Mouse (Mus musculus): ENCODE results near the gene Igdcc3. TPM values are rescaled to one million over a fixed set of nuclear protein-coding genes. Genes with fewer than 3 reads are reported as not detected.
"Not testable (repeated sequence)": the region's sequence is repeated elsewhere in the genome, so short reads cannot be mapped to it uniquely, and the experiment has no call there.

Gene Igdcc3
- polyA plus RNA-seq, 1 experiment = not detected

DNA sequence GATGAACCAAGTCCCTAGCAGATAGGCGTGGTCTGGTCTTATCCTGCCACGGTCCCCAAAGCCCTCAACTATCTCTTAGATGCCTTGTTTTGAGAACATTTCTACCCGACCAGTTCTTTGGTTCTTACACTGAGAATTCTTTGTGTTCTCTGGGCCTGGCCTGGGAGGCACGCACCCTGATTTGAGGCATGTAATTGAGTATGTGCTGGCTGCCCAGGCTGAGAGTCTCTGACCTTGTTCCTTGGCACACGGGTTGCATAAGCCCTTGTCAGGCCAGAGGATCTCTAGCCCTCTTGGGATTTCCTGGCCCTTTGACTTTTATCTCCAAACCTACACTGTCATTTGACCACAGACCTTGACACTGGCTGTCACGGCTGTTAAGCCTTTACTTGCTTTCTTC, 76.7 kb downstream of the Igdcc3 start:
- 31% methylated on average over 6 of the region's 6 CpGs for WGBS
- Histone ChIP-seq H3K27ac (ENCODE audit: insufficient read depth, low read depth, low read length) (peak overlapping the region; percentile 70), H3K36me3 (ENCODE audit: control insufficient read depth, insufficient read depth, low read length) (no peaks in the 10 kb centered on the region), H3K27me3 (ENCODE audit: control insufficient read depth, insufficient read depth, low read length) (no peaks in the 10 kb centered on the region), H3K4me1 (ENCODE audit: control insufficient read depth, insufficient read depth, insufficient read length, low read length) (peaks cover 25% of the 10 kb centered on the region; the same call in 1 of the 2 replicates), H3K4me3 (ENCODE audit: low read depth, low read length) (no peak overlapping the region)
- no peak for TF ChIP-seq CTCF (IDR thresholded peaks at IDR 0.05; ENCODE audit: extremely low read depth, insufficient read length, insufficient replicate concordance, low read depth, low read length)
- no peak for TF ChIP-seq POLR2A (IDR thresholded peaks at IDR 0.05; ENCODE audit: low read depth, low read length)

GRCm38 (mm10) chr9:65218916-65219315, 77.9 kb downstream of the Igdcc3 start:
- Histone ChIP-seq H3K4me1 (ENCODE audit: control insufficient read depth, insufficient read depth, insufficient read length, low read length) (peaks cover 25% of the 10 kb centered on the region), H3K4me3 (ENCODE audit: low read depth, low read length) (no peak overlapping the region), H3K36me3 (ENCODE audit: control insufficient read depth, insufficient read depth, low read length) (no peaks in the 10 kb centered on the region), H3K27ac (ENCODE audit: insufficient read depth, low read depth, low read length) (no peak overlapping the region), H3K27me3 (ENCODE audit: control insufficient read depth, insufficient read depth, low read length) (no peaks in the 10 kb centered on the region)
- no peak for TF ChIP-seq CTCF (IDR thresholded peaks at IDR 0.05; ENCODE audit: extremely low read depth, insufficient read length, insufficient replicate concordance, low read depth, low read length)
- no peak for TF ChIP-seq POLR2A (IDR thresholded peaks at IDR 0.05; ENCODE audit: low read depth, low read length)
- whole genome bisulfite sequencing = 71% methylated on average over 1 of the region's 1 CpGs

DNA sequence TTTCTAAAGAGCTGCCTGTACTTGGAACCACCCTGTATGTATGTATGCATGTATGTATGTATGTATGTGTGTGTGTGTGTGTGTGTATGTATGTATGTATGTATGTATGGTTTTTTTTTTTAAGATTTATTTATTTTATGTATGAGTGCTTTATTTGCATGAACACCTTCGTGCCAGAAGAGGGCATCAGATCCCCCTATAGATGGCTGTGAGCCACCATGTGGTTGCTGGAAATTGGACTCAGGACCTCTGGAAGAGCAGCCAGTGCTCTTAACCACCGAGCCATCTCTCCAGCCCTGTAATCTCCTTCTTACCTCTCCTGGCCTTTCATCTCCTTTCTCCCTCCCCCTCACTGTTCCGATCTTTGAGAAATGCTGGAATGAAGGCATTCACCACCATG, 79.4 kb downstream of the Igdcc3 start:
- not testable (repeated sequence) for H3K36me3 ChIP-seq (ENCODE audit: control insufficient read depth, insufficient read depth, low read length); H3K27me3 ChIP-seq (ENCODE audit: control insufficient read depth, insufficient read depth, low read length); H3K27ac ChIP-seq (ENCODE audit: insufficient read depth, low read depth, low read length); H3K4me3 ChIP-seq (ENCODE audit: low read depth, low read length)
- peaks cover 21% of the 10 kb centered on the region for H3K4me1 ChIP-seq (ENCODE audit: control insufficient read depth, insufficient read depth, insufficient read length, low read length)
- 28% methylated on average over 3 of the region's 3 CpGs for WGBS

DNA sequence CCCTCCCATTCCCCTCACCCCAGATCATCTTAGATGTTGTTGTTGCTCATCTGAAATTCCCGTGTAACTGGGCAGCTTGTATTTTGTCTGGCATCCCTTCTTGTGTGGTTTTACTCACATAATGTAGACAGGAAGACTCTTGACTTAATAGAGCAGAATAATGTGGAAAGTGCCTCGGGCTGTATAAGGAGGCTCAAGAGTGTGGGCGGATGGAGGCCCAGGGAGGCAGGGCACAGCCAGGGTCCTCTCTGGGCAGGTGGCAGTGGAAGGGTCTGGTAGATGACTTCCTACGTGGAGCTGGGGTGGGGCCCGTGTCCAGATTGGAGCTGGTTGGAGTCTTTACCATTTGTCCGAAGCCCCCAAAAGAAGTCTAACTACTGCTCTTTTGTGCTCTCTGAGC, 82.9 kb downstream of the Igdcc3 start:
- H3K4me1 ChIP-seq (ENCODE audit: control insufficient read depth, insufficient read depth, insufficient read length, low read length) = peaks cover 2% of the 10 kb centered on the region
- no peak overlapping the region for H3K27ac ChIP-seq (ENCODE audit: insufficient read depth, low read depth, low read length)
- peaks cover 6% of the 10 kb centered on the region for H3K36me3 ChIP-seq (ENCODE audit: control insufficient read depth, insufficient read depth, low read length)
- H3K27me3 ChIP-seq (ENCODE audit: control insufficient read depth, insufficient read depth, low read length) = no peaks in the 10 kb centered on the region
- TF ChIP-seq CTCF (IDR thresholded peaks at IDR 0.05; ENCODE audit: extremely low read depth, insufficient read length, insufficient replicate concordance, low read depth, low read length) (no peak), POLR2A (IDR thresholded peaks at IDR 0.05; ENCODE audit: low read depth, low read length) (no peak)
- WGBS = 88% methylated on average over 6 of the region's 6 CpGs
- no peak overlapping the region for H3K4me3 ChIP-seq (ENCODE audit: low read depth, low read length)

DNA sequence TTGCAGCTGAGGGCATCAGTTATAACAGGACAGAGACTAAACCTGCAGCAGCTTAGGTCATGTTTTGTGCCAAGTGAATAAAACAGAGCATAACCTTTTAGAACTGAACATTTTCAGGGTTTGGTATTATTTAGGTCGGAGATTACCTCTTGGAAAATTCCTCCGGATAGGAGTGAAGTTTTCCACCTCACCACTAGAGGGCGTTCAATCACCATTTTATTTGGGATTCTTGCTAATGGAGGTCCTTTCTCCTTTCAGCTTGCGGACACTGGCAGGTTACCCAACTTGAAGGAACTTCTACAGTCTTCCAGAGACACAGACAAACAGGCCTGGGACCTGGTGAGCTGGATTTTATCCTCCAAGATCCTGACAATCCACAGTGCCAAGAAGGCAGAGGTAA, 84.8 kb downstream of the Igdcc3 start:
- H3K27me3 ChIP-seq (ENCODE audit: control insufficient read depth, insufficient read depth, low read length) = no peaks in the 10 kb centered on the region
- H3K4me3 ChIP-seq (ENCODE audit: low read depth, low read length) = no peak overlapping the region
- H3K4me1 ChIP-seq (ENCODE audit: control insufficient read depth, insufficient read depth, insufficient read length, low read length) = peaks cover 6% of the 10 kb centered on the region
- TF ChIP-seq CTCF (IDR thresholded peaks at IDR 0.05; ENCODE audit: extremely low read depth, insufficient read length, insufficient replicate concordance, low read depth, low read length) (peak; percentile 17; the same call in 1 of the 2 replicates), POLR2A (IDR thresholded peaks at IDR 0.05; ENCODE audit: low read depth, low read length) (no peak)
- WGBS = 40% methylated on average over 4 of the region's 4 CpGs
- no peak overlapping the region for H3K27ac ChIP-seq (ENCODE audit: insufficient read depth, low read depth, low read length)
- peaks cover 16% of the 10 kb centered on the region for H3K36me3 ChIP-seq (ENCODE audit: control insufficient read depth, insufficient read depth, low read length)

DNA sequence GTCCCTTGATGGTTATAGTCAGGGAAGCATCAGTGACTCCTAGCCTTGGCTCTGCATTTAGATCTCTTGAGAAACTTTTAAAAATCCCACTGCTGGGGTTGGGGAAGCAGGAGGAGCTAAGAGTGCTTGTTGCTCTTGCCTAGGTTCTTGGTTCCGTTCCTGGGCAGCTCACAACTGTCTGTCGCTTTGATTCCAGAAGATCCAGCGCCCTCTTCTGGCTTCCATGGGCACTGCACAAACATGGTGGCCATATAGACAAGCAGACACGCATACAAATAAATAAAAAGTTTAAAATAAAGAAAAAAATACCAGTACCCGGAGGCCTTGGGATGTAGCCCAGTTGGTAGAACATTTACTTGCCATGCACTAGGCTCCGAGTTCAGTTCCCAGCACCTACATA, 89.3 kb downstream of the Igdcc3 start:
- no peaks in the 10 kb centered on the region for H3K27me3 ChIP-seq (ENCODE audit: control insufficient read depth, insufficient read depth, low read length)
- H3K36me3 ChIP-seq (ENCODE audit: control insufficient read depth, insufficient read depth, low read length) = peaks cover 28% of the 10 kb centered on the region
- peaks cover 6% of the 10 kb centered on the region for H3K4me1 ChIP-seq (ENCODE audit: control insufficient read depth, insufficient read depth, insufficient read length, low read length)
- H3K4me3 ChIP-seq (ENCODE audit: low read depth, low read length) = no peak overlapping the region
- 79% methylated on average over 6 of the region's 6 CpGs for WGBS
- no peak overlapping the region for H3K27ac ChIP-seq (ENCODE audit: insufficient read depth, low read depth, low read length)
- peak; percentile 62; the same call in 1 of the 2 replicates for TF ChIP-seq CTCF (IDR thresholded peaks at IDR 0.05; ENCODE audit: extremely low read depth, insufficient read length, insufficient replicate concordance, low read depth, low read length)
- TF ChIP-seq POLR2A (IDR thresholded peaks at IDR 0.05; ENCODE audit: low read depth, low read length) = no peak

GRCm38 (mm10) chr9:65231284-65231683, 90.3 kb downstream of the Igdcc3 start:
- H3K27ac ChIP-seq (ENCODE audit: insufficient read depth, low read depth, low read length) = no peak overlapping the region
- no peak overlapping the region for H3K4me3 ChIP-seq (ENCODE audit: low read depth, low read length)
- TF ChIP-seq CTCF (IDR thresholded peaks at IDR 0.05; ENCODE audit: extremely low read depth, insufficient read length, insufficient replicate concordance, low read depth, low read length) (no peak), POLR2A (IDR thresholded peaks at IDR 0.05; ENCODE audit: low read depth, low read length) (no peak)
- H3K36me3 ChIP-seq (ENCODE audit: control insufficient read depth, insufficient read depth, low read length) = peaks cover 27% of the 10 kb centered on the region
- H3K27me3 ChIP-seq (ENCODE audit: control insufficient read depth, insufficient read depth, low read length) = no peaks in the 10 kb centered on the region
- WGBS = 83% methylated on average over 8 of the region's 8 CpGs
- peaks cover 6% of the 10 kb centered on the region for H3K4me1 ChIP-seq (ENCODE audit: control insufficient read depth, insufficient read depth, insufficient read length, low read length)
